ENCODE assay signal across 8 mouse cellular contexts in genomic region chr13:74167057-74167413, GRCm38 (mm10). TPM values are rescaled to one million over a fixed set of nuclear protein-coding genes. Genes with fewer than 3 reads are reported as not detected.
DNase-seq lines count a peak whose midpoint lies in the region; ATAC-seq and TF ChIP-seq lines count a peak whose summit lies in the region.

No protein-coding gene starts in this region.

- WGBS in embryonic facial prominence, embryonic 15.5 days = 5% methylated on average over 9 of the region's 9 CpGs
- 8% methylated on average over 9 of the region's 9 CpGs for WGBS in midbrain, embryonic 16.5 days

- H3K4me1 ChIP-seq in embryonic facial prominence, embryonic 15.5 days = peaks cover 14% of the 10 kb centered on the region; the same call in 1 of the 2 replicates
- H3K4me1 ChIP-seq in midbrain, embryonic 16.5 days (ENCODE audit: control insufficient read depth, insufficient read depth, low read length) = peaks cover 6% of the 10 kb centered on the region; the same call in 1 of the 2 replicates

- H3K27ac ChIP-seq in left cerebral cortex, adult 2 months = peak overlapping the region; percentile 28; the same call in 1 of the 2 replicates
- no peak overlapping the region for H3K27ac ChIP-seq in embryonic facial prominence, embryonic 15.5 days (replicated peaks)
- H3K27ac ChIP-seq in midbrain, embryonic 16.5 days (ENCODE audit: low read length) = no peak overlapping the region

- no peak for DNase-seq in left cerebral cortex, adult 2 months (ENCODE audit: extremely low spot score in 1 of 2, low spot score in 2 of 2)
- DNase-seq in left cerebral cortex, postnatal 36 days (ENCODE audit: low spot score in 2 of 2) = no peak
- no peak for DNase-seq in layer of hippocampus, postnatal 10 days (ENCODE audit: low spot score in 2 of 2)
- no peak for DNase-seq in thymus, postnatal 10 days (ENCODE audit: low spot score in 2 of 2)
- no peak for DNase-seq in right cerebral cortex, postnatal 10 days (ENCODE audit: low spot score in 2 of 2)

- H3K9me3 ChIP-seq in embryonic facial prominence, embryonic 15.5 days (replicated peaks) = no peaks in the 10 kb centered on the region
- no peaks in the 10 kb centered on the region for H3K9me3 ChIP-seq in midbrain, embryonic 16.5 days (replicated peaks; ENCODE audit: control insufficient read depth, low read length, poor library complexity, severe bottlenecking)

- ATAC-seq in embryonic facial prominence, embryonic 15.5 days (ENCODE audit: insufficient number of reproducible peaks, low FRiP score, low TSS enrichment, low read depth) = 0 out of 2 replicates have a peak, but pooled peaks have one; percentile 16
- peak; percentile 44 for ATAC-seq in inflammation-experienced regulatory T-cells, adult 6 months
- ATAC-seq in midbrain, embryonic 16.5 days = peak; percentile 76

- no peak for TF ChIP-seq CTCF in left cerebral cortex, adult 2 months (IDR thresholded peaks at IDR 0.05)

- H3K27me3 ChIP-seq in embryonic facial prominence, embryonic 15.5 days = no peaks in the 10 kb centered on the region
- no peaks in the 10 kb centered on the region for H3K27me3 ChIP-seq in midbrain, embryonic 16.5 days (ENCODE audit: control insufficient read depth, insufficient read depth, low read depth, low read length)

- H3K36me3 ChIP-seq in embryonic facial prominence, embryonic 15.5 days = peaks cover 20% of the 10 kb centered on the region
- H3K36me3 ChIP-seq in midbrain, embryonic 16.5 days (ENCODE audit: control insufficient read depth, insufficient read depth, low read length) = peaks cover 15% of the 10 kb centered on the region

- intact Hi-C loops in left cerebral cortex, adult 2 months (cut with DNase I) = loop anchor here (5.0 kb wide), 1 partner anchor 70 kb away; no protein-coding TSS in a partner anchor
- intact Hi-C loops in left cerebral cortex, postnatal 36 days (cut with DNase I) = no loop called here

- H3K9ac ChIP-seq in embryonic facial prominence, embryonic 15.5 days = peak overlapping the region; percentile 29; the same call in 1 of the 2 replicates
- peak overlapping the region; percentile 72 for H3K9ac ChIP-seq in midbrain, embryonic 16.5 days (ENCODE audit: low read depth, low read length)

- H3K4me3 ChIP-seq in left cerebral cortex, adult 2 months = peak overlapping the region; percentile 31
- H3K4me3 ChIP-seq in embryonic facial prominence, embryonic 15.5 days (replicated peaks) = peak overlapping the region; percentile 56
- peak overlapping the region; percentile 52 for H3K4me3 ChIP-seq in midbrain, embryonic 16.5 days (ENCODE audit: low read depth, low read length)

- peak overlapping the region; percentile 84 for H3K4me2 ChIP-seq in embryonic facial prominence, embryonic 15.5 days (replicated peaks)
- peak overlapping the region; percentile 82 for H3K4me2 ChIP-seq in midbrain, embryonic 16.5 days (ENCODE audit: low read length)

RNA-seq across cellular contexts. Expression of gene Exoc3, which starts 41.5 kb away (rescaled TPM):
- 10 to 100 TPM; 67.1 to 69.6 TPM for total RNA-seq in left cerebral cortex, adult 2 months (2021)
- 10 to 100 TPM; 72.1 to 82.8 TPM for total RNA-seq in left cerebral cortex, postnatal 36 days (2021)
- polyA plus RNA-seq in embryonic facial prominence, embryonic 15.5 days (2015; fragmentation: Nextera tagmentation; extraction: Ambion mirVana) = 69.2 and 82.9 TPM in 2 replicates
- polyA plus RNA-seq in inflammation-experienced regulatory T-cells, adult 6 months (2017; shearing (Covaris generic)) = 10 to 100 TPM; 82.9 to 87.4 (median 86.4) TPM
- 113 and 123 TPM in 2 replicates for polyA plus RNA-seq in midbrain, embryonic 16.5 days (2015; fragmentation: Nextera tagmentation; extraction: Ambion mirVana)
- 10 to 100 TPM; 75.1 to 85.6 TPM for total RNA-seq in layer of hippocampus, postnatal 10 days (2021)

RNA-seq across cellular contexts. Expression of gene Slc9a3, which starts 45.8 kb away (rescaled TPM):
- 1 to 10 TPM; 1.3 to 2.2 TPM for total RNA-seq in left cerebral cortex, adult 2 months (2021)
- total RNA-seq in left cerebral cortex, postnatal 36 days (2021) = 1 to 10 TPM; 1.4 to 2.4 TPM
- 0.12 TPM in 2 replicates for polyA plus RNA-seq in embryonic facial prominence, embryonic 15.5 days (2015; fragmentation: Nextera tagmentation; extraction: Ambion mirVana)
- polyA plus RNA-seq in inflammation-experienced regulatory T-cells, adult 6 months (2017; shearing (Covaris generic)) = under 1 TPM in 1 of 3 experiments, not detected in 2; 0.17 TPM
- polyA plus RNA-seq in midbrain, embryonic 16.5 days (2015; fragmentation: Nextera tagmentation; extraction: Ambion mirVana) = 0.13 and 0.41 TPM in 2 replicates
- total RNA-seq in layer of hippocampus, postnatal 10 days (2021) = 1 to 10 TPM; 1.2 to 1.9 TPM

Comparison
In these comparisons a context has a peak if more than half of its experiments do, and no peak if none do; other contexts are left out.
1. ATAC-seq: peak in every context shown above with its lines; median percentile 76 in midbrain, embryonic 16.5 days; 44 in inflammation-experienced regulatory T-cells, adult 6 months; 16 in embryonic facial prominence, embryonic 15.5 days.